Mouse (Mus musculus): ENCODE measurements at regions not wholly inside any gene's neighbourhood (a gene's known extent, or its start where the extent isn't known, plus 50 kb on each side); places are given as distances from the start of the nearest gene placed in this dataset.

DNA sequence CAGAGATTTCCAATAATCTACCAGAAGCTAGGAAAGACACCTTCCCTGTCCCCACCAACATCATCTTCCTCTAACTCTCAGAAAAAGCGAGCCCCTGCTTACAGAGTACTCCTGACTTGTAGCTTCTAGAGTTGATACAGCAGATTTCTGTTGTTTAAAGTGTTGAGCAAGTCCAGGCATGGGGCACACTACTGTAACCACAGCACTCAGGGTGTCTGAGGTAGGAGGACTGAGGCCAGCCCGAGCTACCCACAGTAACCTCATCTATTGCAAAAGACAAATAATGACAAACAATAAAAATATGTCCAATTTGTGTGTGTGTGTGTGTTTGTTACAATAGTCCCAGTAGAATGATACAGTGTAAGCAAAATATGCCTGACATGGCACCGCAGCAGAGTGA lies 144.3 kb upstream of the Eif4g2 start:
- no peak for TF ChIP-seq TAL1 (conservative IDR thresholded peaks at IDR 0.05; ENCODE audit: low read depth, low read length)
- TF ChIP-seq CTCF (IDR thresholded peaks at IDR 0.05; ENCODE audit: low read depth, low read length) = no peak
- TF ChIP-seq GATA2 (IDR thresholded peaks at IDR 0.05; ENCODE audit: borderline replicate concordance, low read depth, low read length) = no peak
- TF ChIP-seq POLR2AphosphoS5 (IDR thresholded peaks at IDR 0.05; ENCODE audit: insufficient replicate concordance, low read depth, low read length) = no peak

Measured in G1E (cell line).